Mouse (Mus musculus) heart, postnatal 0 days (tissue): Measurements from ENCODE around the gene Ano6. TPM values are rescaled to one million over a fixed set of nuclear protein-coding genes. Genes with fewer than 3 reads are reported as not detected.

Source experiments
- ATAC-seq: fragments of 200-750 bp; cut with Nextera tagmentation; 2 replicates; pipeline ENCODE4 v1.8.0; 2017; ENCODE audit warnings: low read depth, moderate number of reproducible peaks, moderate library complexity; ENCODE audit not compliant: insufficient read depth
- DNase-seq: peaks from one replicate; pipeline ENCODE4 v3.0.0-alpha.2; 2016; ENCODE audit warnings: low spot score
- H3K27ac ChIP-seq: fragments of 300-500 bp; sonication (generic); 2 replicates; pipeline ENCODE4 v1.5.1; 2014; ENCODE audit warnings: low read depth, mild to moderate bottlenecking
- H3K27me3 ChIP-seq: fragments of 300-500 bp; sonication (generic); 2 replicates; pipeline ENCODE4 v1.6.1; 2014; ENCODE audit warnings: low read length, mixed read lengths; ENCODE audit not compliant: control insufficient read depth, insufficient read depth
- H3K36me3 ChIP-seq: fragments of 300-500 bp; sonication (generic); replicated peaks from 2 replicates; pipeline ENCODE4 v1.6.1; 2014; ENCODE audit warnings: low read length, mixed read lengths; ENCODE audit not compliant: control insufficient read depth, insufficient read depth
- H3K4me1 ChIP-seq: fragments of 300-500 bp; sonication (generic); 2 replicates; pipeline ENCODE4 v1.6.1; 2014; ENCODE audit warnings: antibody characterized with exemption; ENCODE audit not compliant: control insufficient read depth, insufficient read depth
- H3K4me2 ChIP-seq: fragments of 300-500 bp; sonication (generic); 2 replicates; pipeline ENCODE4 v1.6.1; 2014; ENCODE audit warnings: low read depth, mild to moderate bottlenecking, low read length, moderate library complexity
- H3K4me3 ChIP-seq: fragments of 300-500 bp; sonication (generic); 2 replicates; pipeline ENCODE4 v1.5.1; 2014; ENCODE audit warnings: low read depth, low read length
- H3K9ac ChIP-seq: fragments of 300-500 bp; sonication (generic); replicated peaks from 2 replicates; pipeline ENCODE4 v1.6.1; 2014; ENCODE audit warnings: low read depth, low read length, mixed read lengths
- H3K9me3 ChIP-seq: fragments of 300-500 bp; sonication (generic); replicated peaks from 2 replicates; pipeline ENCODE4 v1.6.1; 2016; ENCODE audit warnings: low read length; ENCODE audit not compliant: control insufficient read depth
- CTCF ChIP-seq: IDR thresholded peaks from 2 replicates; pipeline ENCODE4 v1.5.1; 2016; ENCODE audit warnings: antibody characterized with exemption, control low read depth, low read depth
- EP300 ChIP-seq: IDR thresholded peaks from 2 replicates; pipeline ENCODE4 v1.6.1; 2016; ENCODE audit warnings: antibody characterized with exemption, low read depth
- WGBS: fragments of 180-500 bp; shearing (Covaris S2); extraction: QIAGEN DNeasy Blood & Tissue Kit; methylation state at CpG from one replicate; pipeline ENCODE4 v1.1.7; 2014; 5-methylcytosine and 5-hydroxymethylcytosine counted together
- polyA plus RNA-seq: library from polyadenylated mRNA; unstranded; fragments of >200 nt; fragmentation: Nextera tagmentation; extraction: Ambion mirVana; gene quantifications from 2 replicates; pipeline ENCODE4 v1.2.1, GENCODE M21; 2015
- total RNA-seq: library from RNA; depleted of rRNA; stranded (reverse); fragments of >200 nt; gene quantifications from 2 replicates; pipeline ENCODE4 v1.2.3, GENCODE M21; 2014; ENCODE audit warnings: low replicate concordance

Gene Ano6
- total and polyA plus RNA-seq, 2 experiments from 2014 or later = 14.2 to 26.5 TPM

DNA sequence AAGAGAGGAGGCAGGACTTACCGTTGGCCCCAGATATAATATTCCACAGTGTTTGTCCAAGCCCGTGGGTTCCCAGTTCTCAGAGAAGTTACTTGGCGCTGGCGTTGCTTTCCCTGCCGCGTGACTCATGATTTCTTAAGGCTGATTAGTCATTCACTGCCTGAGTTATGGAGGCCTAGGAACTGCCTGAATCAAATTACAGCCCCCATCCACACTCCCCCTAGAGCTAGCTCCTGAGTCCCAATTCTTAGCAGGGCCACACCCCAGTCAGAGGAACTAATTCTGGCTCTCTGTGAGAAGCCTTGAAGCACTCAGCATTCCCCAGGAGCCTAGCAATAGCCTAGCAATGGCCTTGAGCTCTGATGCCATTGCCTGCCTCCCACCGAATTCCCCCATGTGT is 13.6 kb downstream of the Ano6 start:
- DNase-seq (peak; percentile 79), ATAC-seq (peak; percentile 68)
- Histone ChIP-seq H3K27ac (peak overlapping the region; percentile 63), H3K27me3 (no peaks in the 10 kb centered on the region), H3K4me3 (no peak overlapping the region), H3K4me2 (no peak overlapping the region), H3K9ac (no peak overlapping the region), H3K36me3 (no peaks in the 10 kb centered on the region), H3K4me1 (peaks cover 40% of the 10 kb centered on the region), H3K9me3 (no peaks in the 10 kb centered on the region)
- TF ChIP-seq CTCF (no peak), EP300 (no peak)
- 35% methylated on average over 7 of the region's 7 CpGs for WGBS

DNA sequence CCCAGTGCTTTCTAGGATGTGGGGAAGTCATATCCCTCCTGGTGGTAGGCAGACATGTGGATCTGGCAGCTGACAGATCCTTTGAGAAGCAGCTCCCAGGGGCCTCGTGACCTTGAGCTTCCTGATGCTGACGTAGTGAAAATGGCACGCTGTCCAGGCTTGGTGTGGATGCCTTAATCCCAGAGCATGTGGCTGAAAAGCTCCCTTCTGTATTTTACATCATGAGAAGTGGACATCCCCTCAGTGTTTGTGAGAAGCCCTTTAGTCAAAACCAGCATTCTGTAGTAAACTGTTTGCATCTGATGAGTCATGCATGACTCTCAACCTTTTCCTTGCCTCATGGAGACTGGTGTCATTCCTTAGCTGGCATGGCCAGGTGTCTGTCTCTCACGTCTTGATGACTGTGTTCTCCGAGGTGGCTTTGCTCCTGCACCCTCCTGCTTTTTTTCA is 14.4 kb downstream of the Ano6 start:
- 11% methylated on average over 5 of the region's 5 CpGs for WGBS
- peak overlapping the region; percentile 63 for H3K27ac ChIP-seq
- peaks cover 40% of the 10 kb centered on the region for H3K4me1 ChIP-seq
- no peaks in the 10 kb centered on the region for H3K9me3 ChIP-seq
- no peak overlapping the region for H3K9ac ChIP-seq
- no peaks in the 10 kb centered on the region for H3K27me3 ChIP-seq
- H3K36me3 ChIP-seq = no peaks in the 10 kb centered on the region
- DNase-seq (no peak), ATAC-seq (peak; percentile 63)
- TF ChIP-seq EP300 = no peak
- no peak for TF ChIP-seq CTCF
- H3K4me2 ChIP-seq = no peak overlapping the region
- no peak overlapping the region for H3K4me3 ChIP-seq

GRCm38 (mm10) chr15:95807908-95808307 is 17.3 kb downstream of the Ano6 start:
- no peak for ATAC-seq
- WGBS = 71% methylated on average over 3 of the region's 3 CpGs
- no peak overlapping the region for H3K4me2 ChIP-seq
- H3K27me3 ChIP-seq = no peaks in the 10 kb centered on the region
- H3K4me3 ChIP-seq = no peak overlapping the region
- H3K27ac ChIP-seq = no peak overlapping the region
- H3K9ac ChIP-seq = no peak overlapping the region
- DNase-seq = no peak
- peaks cover 32% of the 10 kb centered on the region for H3K4me1 ChIP-seq
- peaks cover 16% of the 10 kb centered on the region; the same call in 1 of the 2 replicates for H3K36me3 ChIP-seq
- no peaks in the 10 kb centered on the region for H3K9me3 ChIP-seq
- TF ChIP-seq EP300 (no peak), CTCF (no peak)

- TF ChIP-seq CTCF = no peak
- no peak for TF ChIP-seq EP300
- no peak overlapping the region for H3K27ac ChIP-seq
- H3K9ac ChIP-seq = no peak overlapping the region
- peaks cover 9% of the 10 kb centered on the region for H3K4me1 ChIP-seq
- H3K27me3 ChIP-seq = no peaks in the 10 kb centered on the region
- no peak overlapping the region for H3K4me3 ChIP-seq
- DNase-seq (no peak), ATAC-seq (no peak)
- no peaks in the 10 kb centered on the region for H3K9me3 ChIP-seq
- 95% methylated on average over 4 of the region's 4 CpGs for WGBS
- H3K36me3 ChIP-seq = peaks cover 16% of the 10 kb centered on the region; the same call in 1 of the 2 replicates
- H3K4me2 ChIP-seq = no peak overlapping the region
Measured at GRCm38 (mm10) chr15:95810357-95810761, 19.7 kb downstream of the Ano6 start.

DNA sequence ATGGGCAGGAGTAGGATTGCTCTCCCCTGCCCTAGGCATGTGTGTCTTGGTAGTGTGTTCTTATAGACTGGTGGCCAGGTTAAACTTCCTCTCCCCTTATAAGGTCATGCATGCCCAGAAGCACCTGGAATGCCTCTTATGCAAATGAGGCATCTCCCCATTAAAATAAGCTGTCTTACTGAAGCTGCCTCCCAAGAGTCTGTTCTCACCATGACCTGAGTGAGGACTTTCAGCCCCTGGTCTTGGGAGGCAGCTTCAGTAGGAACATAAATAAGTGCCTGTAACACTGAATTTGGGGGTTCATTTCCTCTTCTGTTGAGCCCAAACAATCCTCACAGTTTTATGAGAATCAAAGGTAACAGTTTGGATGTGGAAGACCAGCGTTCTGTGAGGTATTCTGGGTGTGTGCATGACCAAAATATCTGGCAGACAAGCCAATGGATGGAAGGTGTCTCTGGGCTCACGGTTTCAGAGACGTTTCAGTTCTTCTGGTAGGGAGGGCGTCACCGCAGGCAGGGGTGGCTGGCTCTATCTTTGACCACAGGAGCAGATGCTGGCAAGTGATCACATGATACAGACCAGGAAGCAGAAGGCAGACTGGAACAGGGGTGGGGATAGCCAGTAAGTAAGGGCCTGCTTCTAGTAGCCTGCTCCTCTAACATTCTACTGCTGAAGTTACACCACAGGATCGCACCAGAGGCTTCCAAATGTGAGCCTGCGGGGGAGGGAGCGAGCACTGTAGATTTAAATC is 22.4 kb downstream of the Ano6 start:
- DNase-seq (no peak), ATAC-seq (no peak)
- 97% methylated on average over 8 of the region's 8 CpGs for WGBS
- TF ChIP-seq EP300 = no peak
- no peak for TF ChIP-seq CTCF
- peaks cover 16% of the 10 kb centered on the region; the same call in 1 of the 2 replicates for H3K36me3 ChIP-seq
- no peak overlapping the region for H3K9ac ChIP-seq
- H3K4me2 ChIP-seq = no peak overlapping the region
- H3K27ac ChIP-seq = no peak overlapping the region
- no peaks in the 10 kb centered on the region for H3K27me3 ChIP-seq
- no peak overlapping the region for H3K4me3 ChIP-seq
- H3K9me3 ChIP-seq = no peaks in the 10 kb centered on the region
- H3K4me1 ChIP-seq = peaks cover 5% of the 10 kb centered on the region
